Mouse (Mus musculus): ENCODE data around the gene Gstz1. TPM values are rescaled to one million over a fixed set of nuclear protein-coding genes. Genes with fewer than 3 reads are reported as not detected.
A peak's percentile ranks its signal among the peaks of the same experiment; 100 is the strongest.
"Not testable (repeated sequence)": the region's sequence is repeated elsewhere in the genome, so short reads cannot be mapped to it uniquely, and the experiment has no call there.

Gstz1 gene
- total RNA-seq, 2 experiments from 2014 or later, result 9.2 to 15.5 TPM

- ATAC-seq (replicated peaks; ENCODE audit: low FRiP score, poor library complexity, severe bottlenecking), result not testable (repeated sequence)
Observed at GRCm38 (mm10) chr12:87154448-87154847, 7.5 kb downstream of the Gstz1 start.

DNA sequence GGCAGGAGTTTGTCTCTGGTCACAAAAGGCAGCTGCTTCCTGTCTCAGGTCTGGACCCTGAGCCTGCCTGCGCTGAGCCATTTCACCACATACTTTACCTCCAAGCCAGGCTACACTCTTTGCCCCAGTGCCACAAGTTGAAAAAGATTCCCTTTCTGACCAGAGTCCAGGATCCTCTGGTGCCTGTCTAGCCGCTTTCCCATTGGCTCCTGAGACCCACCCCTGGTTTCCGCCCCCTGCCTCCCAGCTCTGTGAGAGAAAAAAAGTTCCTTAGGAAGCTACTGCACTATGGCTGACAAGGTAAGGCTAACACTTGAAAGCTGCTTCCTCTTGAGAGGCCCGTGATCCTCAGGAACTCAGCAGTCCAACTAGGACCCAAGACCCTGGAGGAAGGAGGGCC is 10.4 kb downstream of the Gstz1 start:
- ATAC-seq (replicated peaks; ENCODE audit: low FRiP score, poor library complexity, severe bottlenecking), result no peak

GRCm38 (mm10) chr12:87158099-87158498 is 11.1 kb downstream of the Gstz1 start:
- ATAC-seq (replicated peaks; ENCODE audit: low FRiP score, poor library complexity, severe bottlenecking), result no peak

DNA sequence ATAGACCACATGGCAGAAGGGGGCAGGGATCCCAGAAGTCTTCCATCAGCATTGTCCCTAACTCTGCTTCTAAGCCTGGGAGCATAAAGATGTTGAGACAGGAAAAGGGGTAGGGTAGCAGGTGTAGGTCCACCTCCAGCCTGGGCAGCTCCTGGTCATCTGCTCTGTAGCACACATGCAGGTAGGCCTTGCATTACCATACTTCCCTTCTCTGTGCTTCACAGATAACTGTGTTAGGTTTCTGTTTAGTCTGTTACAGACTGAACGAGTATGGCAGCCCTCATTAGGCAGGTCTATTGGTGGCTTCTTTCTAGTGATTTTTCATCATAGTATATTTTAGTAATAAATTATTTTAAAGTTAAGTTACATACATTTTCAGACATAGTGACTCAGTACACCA is 13.3 kb downstream of the Gstz1 start:
- ATAC-seq (replicated peaks; ENCODE audit: low FRiP score, poor library complexity, severe bottlenecking), result no peak

DNA sequence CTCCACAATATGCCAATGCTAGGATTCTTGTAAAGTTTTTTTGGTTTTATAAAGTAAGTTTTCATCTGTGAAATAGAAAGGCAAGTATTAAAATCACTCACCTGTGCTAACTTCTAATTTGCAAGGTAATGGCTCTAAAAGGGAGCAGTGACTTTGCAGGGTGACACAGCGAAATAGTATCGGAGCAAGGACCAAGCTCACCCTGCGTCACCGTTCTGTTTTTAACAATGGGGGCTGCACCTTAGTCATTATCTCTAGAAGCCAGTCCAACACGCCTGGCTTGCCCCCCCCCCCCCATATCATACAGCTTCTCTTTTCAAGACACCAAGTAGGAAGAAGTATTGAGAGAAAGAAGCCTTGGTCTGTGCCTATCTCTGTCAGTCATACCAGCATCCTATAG is 13.8 kb downstream of the Gstz1 start:
- ATAC-seq (replicated peaks; ENCODE audit: low FRiP score, poor library complexity, severe bottlenecking), result no peak

DNA sequence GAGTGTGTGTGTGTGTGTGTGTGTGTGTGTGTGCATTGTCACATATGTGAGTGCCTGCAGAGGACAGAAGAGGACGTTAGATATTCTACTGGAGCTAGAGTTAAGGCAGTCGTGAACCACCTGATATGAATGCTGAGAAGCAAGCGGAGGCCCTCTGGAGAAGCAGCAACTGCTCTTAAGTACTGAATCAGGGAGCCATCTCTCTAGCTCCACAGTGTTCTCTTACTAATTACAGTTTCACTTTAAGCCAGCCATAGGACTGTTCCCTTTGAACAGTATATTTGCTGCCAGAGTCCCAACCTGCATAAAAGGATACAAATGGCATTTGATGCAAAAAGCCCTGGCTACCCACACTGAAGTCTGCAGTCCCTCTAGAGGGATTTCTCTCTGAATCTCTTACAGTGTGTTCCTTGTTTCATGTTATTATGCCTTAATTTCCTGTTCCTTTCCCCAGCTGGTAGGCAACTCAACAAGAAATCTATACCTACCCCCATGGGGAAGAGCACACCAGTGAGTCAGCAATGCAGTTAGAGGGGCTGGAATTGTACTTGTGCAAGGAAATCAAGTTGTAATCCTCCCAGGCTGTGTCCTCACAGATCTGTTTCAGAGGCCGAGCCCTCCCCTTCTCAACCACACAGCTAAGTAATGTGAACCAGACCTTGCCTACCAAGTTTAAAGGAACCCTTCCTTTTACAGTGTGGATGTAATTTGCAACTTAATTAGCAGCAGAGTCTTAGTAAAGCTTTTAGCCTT is 28.4 kb downstream of the Gstz1 start:
- no peak for ATAC-seq (replicated peaks; ENCODE audit: low FRiP score, poor library complexity, severe bottlenecking)

DNA sequence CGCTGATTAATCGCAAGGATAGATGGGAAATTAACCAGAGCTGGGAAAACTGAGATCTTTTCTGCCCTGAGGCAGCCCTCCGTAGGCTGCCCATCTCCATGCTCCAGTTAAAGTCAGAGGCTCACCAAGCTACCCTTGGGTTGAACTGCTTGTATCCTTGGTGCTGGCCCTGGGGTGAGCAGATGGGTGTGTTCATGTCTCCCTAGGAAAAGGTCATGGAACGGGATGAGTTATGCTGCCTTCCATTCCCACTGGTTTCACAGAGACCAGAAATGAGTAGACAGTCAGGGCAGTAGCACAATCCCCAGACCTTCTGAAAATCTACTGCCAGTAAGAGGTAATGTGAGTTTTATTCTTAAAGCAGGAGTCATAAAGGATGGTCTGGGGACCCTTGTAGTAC is 30.7 kb downstream of the Gstz1 start:
- ATAC-seq (replicated peaks; ENCODE audit: low FRiP score, poor library complexity, severe bottlenecking), result no peak

GRCm38 (mm10) chr12:87193008-87193407 is 46.0 kb downstream of the Gstz1 start:
- no peak for ATAC-seq (replicated peaks; ENCODE audit: low FRiP score, poor library complexity, severe bottlenecking)

GRCm38 (mm10) chr12:87195069-87195468 is 48.1 kb downstream of the Gstz1 start:
- no peak for ATAC-seq (replicated peaks; ENCODE audit: low FRiP score, poor library complexity, severe bottlenecking)

DNA sequence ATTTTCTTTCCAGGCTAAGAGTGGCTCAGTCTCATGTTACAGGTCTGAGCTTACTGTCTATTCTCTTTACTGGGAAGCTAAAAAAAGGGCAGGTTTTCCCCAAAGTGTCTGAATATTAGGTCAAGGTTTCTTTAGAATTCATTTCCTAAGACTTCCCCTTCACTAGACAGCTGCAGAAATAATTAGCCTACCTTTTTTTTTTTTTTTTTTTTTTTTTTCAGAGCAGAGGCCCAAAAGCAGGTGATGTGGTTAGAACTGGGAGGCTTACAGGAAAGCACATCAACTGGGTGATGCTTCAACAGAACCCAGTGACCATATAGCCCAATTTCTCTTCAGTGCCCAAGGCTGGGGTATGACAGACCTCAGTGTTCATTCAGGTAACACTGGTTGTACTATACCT is 49.3 kb downstream of the Gstz1 start:
- ATAC-seq (replicated peaks; ENCODE audit: low FRiP score, poor library complexity, severe bottlenecking), result no peak

DNA sequence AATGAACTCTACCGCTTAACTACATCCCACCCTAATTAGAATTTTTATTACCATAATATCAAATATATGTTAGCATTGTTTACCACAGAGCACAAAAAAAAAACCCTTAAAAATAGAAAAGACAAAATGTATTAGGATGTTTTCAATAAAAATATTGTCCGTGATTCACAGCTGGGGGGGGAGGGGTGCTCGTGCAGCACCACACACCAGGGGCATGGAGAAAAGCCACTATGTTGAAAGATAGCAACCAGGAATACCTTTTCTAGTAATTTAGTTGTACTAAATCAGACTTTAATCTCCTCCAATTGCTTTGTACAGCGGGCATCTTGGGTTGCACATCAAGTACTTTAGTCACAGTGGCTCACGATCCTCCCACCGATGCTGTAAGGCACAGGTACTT is 51.8 kb downstream of the Gstz1 start:
- no peak for ATAC-seq (replicated peaks; ENCODE audit: low FRiP score, poor library complexity, severe bottlenecking)

GRCm38 (mm10) chr12:87199206-87199972 is 52.4 kb downstream of the Gstz1 start, which contains the start of gene Samd15:
Gene Samd15 (plus strand): TSS chr12:87199723.
- ATAC-seq (replicated peaks; ENCODE audit: low FRiP score, poor library complexity, severe bottlenecking), result no peak

DNA sequence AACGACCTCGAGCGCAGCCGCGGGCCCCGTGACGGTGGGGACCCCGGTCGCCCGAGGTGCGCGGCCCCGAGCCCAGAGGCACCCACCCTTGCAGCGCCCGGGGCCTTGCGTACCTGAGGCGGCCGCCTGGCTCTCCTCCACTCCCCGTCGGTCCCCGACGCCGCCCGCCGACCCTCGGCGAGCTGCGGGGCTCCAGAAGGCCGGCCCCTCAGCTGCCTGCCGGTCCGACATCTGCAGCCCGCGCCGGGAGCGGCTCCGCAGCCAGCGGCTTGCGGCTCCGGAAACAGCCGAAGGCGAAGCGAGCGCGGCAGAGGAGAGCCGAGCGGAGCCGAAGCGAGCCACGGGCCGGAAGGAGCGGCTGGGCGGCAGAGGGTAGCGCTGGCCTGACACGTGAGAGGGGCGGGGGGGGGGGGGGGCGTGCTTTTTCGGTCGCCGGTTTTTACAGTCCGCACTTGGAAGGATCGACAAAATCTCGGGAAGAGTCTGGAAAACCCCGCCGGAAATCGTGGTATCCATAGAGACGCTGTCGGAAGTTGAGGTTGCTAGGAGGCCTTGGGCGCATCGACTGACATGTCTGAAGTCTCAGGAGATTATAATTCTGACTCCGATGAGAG is 53.1 kb downstream of the Gstz1 start, which contains the start of gene Tmed8:
Gene Tmed8, minus strand, starts transcription at position 482 of the 614 bp plus-strand sequence.
- peak; percentile 63; the same call in 1 of the 2 replicates for ATAC-seq (replicated peaks; ENCODE audit: low FRiP score, poor library complexity, severe bottlenecking)

DNA sequence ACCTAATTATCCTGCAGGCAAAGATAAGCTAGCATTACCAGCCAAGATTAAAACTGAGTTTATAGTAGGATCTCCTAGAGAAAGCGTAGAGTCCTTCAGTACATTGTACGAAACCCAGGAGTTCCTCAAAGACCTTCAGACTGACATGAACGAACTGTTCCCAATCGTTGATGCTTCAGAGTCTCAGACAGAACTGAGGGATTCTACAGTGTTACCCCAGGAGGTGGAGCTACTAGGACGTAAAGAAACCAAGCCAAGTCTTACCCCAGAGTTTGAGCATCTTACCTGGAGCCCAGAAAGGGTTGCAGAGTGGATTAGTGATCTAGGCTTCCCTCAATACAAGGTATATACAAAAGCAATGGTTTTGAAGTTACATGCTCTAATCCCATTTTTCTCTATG is 54.7 kb downstream of the Gstz1 start:
- no peak for ATAC-seq (replicated peaks; ENCODE audit: low FRiP score, poor library complexity, severe bottlenecking)

DNA sequence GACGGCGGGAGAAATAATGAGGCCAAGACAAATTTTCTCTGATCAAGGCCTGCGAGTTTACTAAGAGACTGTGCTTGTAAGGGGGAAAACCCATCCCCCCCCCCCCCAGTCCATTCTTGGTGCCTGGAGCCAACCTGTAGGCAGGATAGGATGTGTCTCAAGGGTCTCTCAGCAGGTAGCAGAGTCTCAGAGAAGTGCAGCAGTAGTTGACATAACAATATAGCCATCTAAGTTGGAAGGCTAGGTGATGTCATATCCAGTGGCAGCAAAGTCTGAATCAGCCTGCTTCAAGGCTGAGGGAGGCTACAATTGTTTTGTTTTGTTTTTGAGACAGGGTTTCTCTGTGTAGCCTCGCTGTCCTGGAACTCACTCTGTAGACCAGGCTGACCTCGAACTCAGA is 58.8 kb downstream of the Gstz1 start:
- not testable (repeated sequence) for ATAC-seq (replicated peaks; ENCODE audit: low FRiP score, poor library complexity, severe bottlenecking)

- no peak for ATAC-seq (replicated peaks; ENCODE audit: low FRiP score, poor library complexity, severe bottlenecking)
Observed at GRCm38 (mm10) chr12:87212844-87213606, 66.1 kb downstream of the Gstz1 start.
